Mouse (Mus musculus) embryonic facial prominence, embryonic 11.5 days (tissue): ENCODE measurements around the gene E130308A19Rik. TPM values are rescaled to one million over a fixed set of nuclear protein-coding genes. Genes with fewer than 3 reads are reported as not detected.

Experiments used
- ATAC-seq: fragments of 200-750 bp; cut with Nextera tagmentation; replicated peaks from 2 replicates; pipeline ENCODE4 v1.8.0; 2017; ENCODE audit warnings: low read depth; ENCODE audit not compliant: insufficient number of reproducible peaks, low FRiP score, low TSS enrichment
- DNase-seq: peaks from one replicate; pipeline ENCODE4 v3.0.0-alpha.2; 2015; ENCODE audit warnings: low spot score
- H3K27ac ChIP-seq: fragments of 300-500 bp; sonication (generic); replicated peaks from 2 replicates; pipeline ENCODE4 v1.5.1; 2014; ENCODE audit warnings: mild to moderate bottlenecking, low read depth, low read length, control low read depth
- H3K27me3 ChIP-seq: fragments of 300-500 bp; sonication (generic); 2 replicates; pipeline ENCODE4 v1.6.1; 2014; ENCODE audit warnings: mild to moderate bottlenecking, low read length, moderate library complexity, mixed read lengths; ENCODE audit not compliant: control insufficient read depth, insufficient read depth
- H3K36me3 ChIP-seq: fragments of 300-500 bp; sonication (generic); replicated peaks from 2 replicates; pipeline ENCODE4 v1.6.1; 2014; ENCODE audit warnings: low read depth, mild to moderate bottlenecking, low read length, moderate library complexity, mixed read lengths; ENCODE audit not compliant: control insufficient read depth, insufficient read depth
- H3K4me1 ChIP-seq: fragments of 300-500 bp; sonication (generic); 2 replicates; pipeline ENCODE4 v1.6.1; 2014; ENCODE audit warnings: low read length, mixed read lengths; ENCODE audit not compliant: control insufficient read depth, insufficient read depth
- H3K4me2 ChIP-seq: fragments of 300-500 bp; sonication (generic); 2 replicates; pipeline ENCODE4 v1.6.1; 2014; ENCODE audit warnings: low read depth, mild to moderate bottlenecking, control low read depth, low read length, moderate library complexity
- H3K4me3 ChIP-seq: fragments of 300-500 bp; sonication (generic); 2 replicates; pipeline ENCODE4 v1.5.1; 2014; ENCODE audit warnings: low read depth, low read length, control low read depth
- H3K9ac ChIP-seq: fragments of 300-500 bp; sonication (generic); replicated peaks from 2 replicates; pipeline ENCODE4 v1.6.1; 2014; ENCODE audit warnings: mild to moderate bottlenecking, control low read depth, low read length
- H3K9me3 ChIP-seq: fragments of 300-500 bp; sonication (generic); replicated peaks from 2 replicates; pipeline ENCODE4 v1.6.1; 2016; ENCODE audit warnings: mild to moderate bottlenecking, low read length, inconsistent platforms, mixed read lengths; ENCODE audit not compliant: control insufficient read depth
- WGBS: fragments of 180-500 bp; shearing (Covaris S2); extraction: QIAGEN DNeasy Blood & Tissue Kit; methylation state at CpG from one replicate; pipeline ENCODE4 v1.1.7; 2014; 5-methylcytosine and 5-hydroxymethylcytosine counted together
- polyA plus RNA-seq: library from polyadenylated mRNA; unstranded; fragments of >200 nt; fragmentation: Nextera tagmentation; extraction: Ambion mirVana; gene quantifications from 2 replicates; pipeline ENCODE4 v1.2.1, GENCODE M21; 2014

The E130308A19Rik gene
- polyA plus RNA-seq, 1 experiment from 2014 or later = 30.5 TPM

GRCm38 (mm10) chr4:59772171-59772879, 146.3 kb downstream of the E130308A19Rik start:
- no peaks in the 10 kb centered on the region; the same call in 1 of the 2 replicates for H3K36me3 ChIP-seq

GRCm38 (mm10) chr4:59777828-59778227, 151.8 kb downstream of the E130308A19Rik start:
- Histone ChIP-seq H3K4me2 (no peak overlapping the region), H3K4me3 (no peak overlapping the region), H3K4me1 (no peaks in the 10 kb centered on the region), H3K36me3 (no peaks in the 10 kb centered on the region; the same call in 1 of the 2 replicates), H3K9me3 (no peaks in the 10 kb centered on the region), H3K27me3 (no peaks in the 10 kb centered on the region), H3K27ac (no peak overlapping the region), H3K9ac (no peak overlapping the region)
- 71% methylated on average over 3 of the region's 3 CpGs for WGBS
- DNase-seq (no peak), ATAC-seq (no peak)

More at GRCm38 (mm10) chr4:59772171-59772879, 146.3 kb downstream of the E130308A19Rik start:
- Histone ChIP-seq H3K27me3 (no peaks in the 10 kb centered on the region), H3K4me2 (no peak overlapping the region), H3K9me3 (no peaks in the 10 kb centered on the region), H3K9ac (no peak overlapping the region), H3K4me1 (no peaks in the 10 kb centered on the region), H3K27ac (no peak overlapping the region), H3K4me3 (no peak overlapping the region)
- 72% methylated on average over 17 of the region's 17 CpGs for WGBS
- ATAC-seq (no peak), DNase-seq (no peak)

- Histone ChIP-seq H3K27me3 (no peaks in the 10 kb centered on the region), H3K27ac (no peak overlapping the region), H3K4me1 (no peaks in the 10 kb centered on the region), H3K4me2 (no peak overlapping the region), H3K9ac (no peak overlapping the region), H3K36me3 (no peaks in the 10 kb centered on the region; the same call in 1 of the 2 replicates), H3K4me3 (no peak overlapping the region), H3K9me3 (no peaks in the 10 kb centered on the region)
- 31% methylated on average over 1 of the region's 1 CpGs for WGBS
- ATAC-seq = no peak
- DNase-seq = peak; percentile 56
Measured at GRCm38 (mm10) chr4:59780568-59780967, 154.6 kb downstream of the E130308A19Rik start.

GRCm38 (mm10) chr4:59782853-59783684, 157.1 kb downstream of the E130308A19Rik start:
- Histone ChIP-seq H3K27ac (peak overlapping the region; percentile 60), H3K9ac (peak overlapping the region; percentile 87), H3K36me3 (no peaks in the 10 kb centered on the region; the same call in 1 of the 2 replicates), H3K9me3 (no peaks in the 10 kb centered on the region), H3K4me1 (no peaks in the 10 kb centered on the region), H3K4me2 (peak overlapping the region; percentile 83), H3K27me3 (no peaks in the 10 kb centered on the region), H3K4me3 (peak overlapping the region; percentile 93)
- under 1% methylated on average over 45 of the region's 47 CpGs for WGBS
- peak; percentile 69 for DNase-seq
- ATAC-seq = peak; percentile 69

GRCm38 (mm10) chr4:59783685-59784279, 157.8 kb downstream of the E130308A19Rik start:
- Histone ChIP-seq H3K4me3 (peak overlapping the region; percentile 93), H3K9ac (peak overlapping the region; percentile 87), H3K27me3 (no peaks in the 10 kb centered on the region), H3K4me1 (no peaks in the 10 kb centered on the region), H3K36me3 (no peaks in the 10 kb centered on the region), H3K9me3 (no peaks in the 10 kb centered on the region), H3K27ac (peak overlapping the region; percentile 60), H3K4me2 (peak overlapping the region; percentile 83)
- DNase-seq (peak; percentile 99), ATAC-seq (peak; percentile 93)
- WGBS = under 1% methylated on average over 36 of the region's 36 CpGs

- WGBS = 28% methylated on average over 2 of the region's 2 CpGs
- Histone ChIP-seq H3K4me2 (no peak overlapping the region), H3K9me3 (no peaks in the 10 kb centered on the region), H3K9ac (no peak overlapping the region), H3K4me1 (no peaks in the 10 kb centered on the region), H3K27ac (no peak overlapping the region), H3K27me3 (no peaks in the 10 kb centered on the region), H3K36me3 (no peaks in the 10 kb centered on the region), H3K4me3 (no peak overlapping the region)
- no peak for DNase-seq
- no peak for ATAC-seq
Measured at GRCm38 (mm10) chr4:59785412-59785811, 159.4 kb downstream of the E130308A19Rik start.

- H3K36me3 ChIP-seq = no peaks in the 10 kb centered on the region
- no peak overlapping the region for H3K4me2 ChIP-seq
- peak; percentile 82 for DNase-seq
- no peaks in the 10 kb centered on the region for H3K4me1 ChIP-seq
- 3% methylated on average over 7 of the region's 7 CpGs for WGBS
- H3K27me3 ChIP-seq = no peaks in the 10 kb centered on the region
- no peak overlapping the region for H3K27ac ChIP-seq
- H3K9ac ChIP-seq = no peak overlapping the region
- H3K9me3 ChIP-seq = no peaks in the 10 kb centered on the region
- no peak overlapping the region for H3K4me3 ChIP-seq
- no peak for ATAC-seq
Measured at GRCm38 (mm10) chr4:59786661-59787060, 160.7 kb downstream of the E130308A19Rik start.
